Mouse (Mus musculus) c-Kit-negative CD71-positive TER-119-positive erythroid progenitor cells, embryonic 14.5 days (primary cell): Measurements from ENCODE around the gene Prdx4.
A peak's percentile ranks its signal among the peaks of the same experiment; 100 is the strongest.
"Not testable (repeated sequence)": the region's sequence is repeated elsewhere in the genome, so short reads cannot be mapped to it uniquely, and the experiment has no call there.

ENCODE experiments used
- DNase-seq: peaks from one replicate; pipeline ENCODE4 v3.0.0-alpha.2; 2013; ENCODE audit warnings: low read depth, low spot score

The Prdx4 gene

DNA sequence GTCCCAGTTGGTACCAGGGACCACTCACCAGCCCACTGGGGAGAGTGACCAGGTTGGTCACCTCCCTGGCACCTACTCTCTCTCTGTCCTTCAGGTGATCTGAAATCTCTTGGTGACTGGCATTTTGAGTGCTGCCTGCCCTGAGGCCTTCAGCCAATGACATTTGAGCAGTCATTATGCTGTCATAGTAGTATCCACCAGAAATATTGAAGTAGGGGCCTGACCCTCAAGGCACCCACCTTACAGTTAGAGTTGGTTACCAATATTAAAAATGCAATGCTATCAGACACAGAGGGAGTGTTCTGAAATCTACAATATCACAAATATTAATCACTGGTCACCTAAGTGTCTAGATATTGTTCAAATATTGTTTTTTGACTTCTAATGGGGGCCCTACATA is at the start of gene Prdx4:
Gene Prdx4, minus strand, starts transcription at position 101 of the 400 bp plus-strand sequence.
- no peak for DNase-seq

DNA sequence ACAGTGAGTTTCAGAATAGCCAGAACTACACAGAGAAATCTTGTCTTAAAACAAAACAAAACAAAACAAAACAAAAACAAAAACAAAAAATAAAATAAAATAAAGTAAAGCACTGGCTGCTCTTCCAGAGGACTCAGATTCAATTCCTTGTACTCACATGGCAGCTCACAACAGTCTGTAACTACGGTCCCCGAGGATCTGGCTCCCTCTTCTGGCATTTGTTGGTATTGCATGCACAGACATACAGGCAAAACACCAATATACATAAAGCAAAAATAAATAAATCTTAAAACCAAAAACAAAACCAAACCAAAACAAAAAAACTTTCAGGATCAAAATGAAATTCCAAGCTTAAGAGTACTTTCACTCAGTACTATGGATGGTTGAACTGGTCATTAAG is 36.0 kb upstream of the Prdx4 start:
- peak; percentile 11 for DNase-seq

GRCm38 (mm10) chrX:155375458-155375857 is 34.9 kb upstream of the Prdx4 start:
- no peak for DNase-seq

DNA sequence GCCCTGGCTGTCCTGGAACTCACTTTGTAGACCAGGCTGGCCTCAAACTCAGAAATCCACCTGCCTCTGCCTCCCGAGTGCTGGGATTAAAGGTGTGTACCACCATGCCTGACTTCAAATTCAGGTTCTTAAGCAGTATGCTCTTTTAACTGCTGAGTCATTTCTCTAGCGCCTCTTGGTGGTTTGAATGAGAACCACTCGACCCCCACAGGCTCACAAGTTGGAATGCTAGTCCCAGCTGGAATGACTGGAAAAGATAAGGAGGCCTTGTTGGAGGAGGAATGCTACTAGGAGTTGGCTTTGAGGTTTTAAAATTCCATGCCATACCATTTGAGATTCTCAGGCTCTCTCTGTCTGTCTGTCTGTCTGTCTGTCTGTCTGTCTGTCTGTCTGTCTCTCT is 29.6 kb upstream of the Prdx4 start:
- DNase-seq, result not testable (repeated sequence)

- DNase-seq, result no peak
Observed at GRCm38 (mm10) chrX:155365095-155365494, 24.5 kb upstream of the Prdx4 start.

GRCm38 (mm10) chrX:155346249-155346648 is 5.7 kb upstream of the Prdx4 start:
- DNase-seq, result no peak

GRCm38 (mm10) chrX:155337905-155338721 is 2.4 kb downstream of the Prdx4 start:
- DNase-seq, result peak; percentile 52

DNA sequence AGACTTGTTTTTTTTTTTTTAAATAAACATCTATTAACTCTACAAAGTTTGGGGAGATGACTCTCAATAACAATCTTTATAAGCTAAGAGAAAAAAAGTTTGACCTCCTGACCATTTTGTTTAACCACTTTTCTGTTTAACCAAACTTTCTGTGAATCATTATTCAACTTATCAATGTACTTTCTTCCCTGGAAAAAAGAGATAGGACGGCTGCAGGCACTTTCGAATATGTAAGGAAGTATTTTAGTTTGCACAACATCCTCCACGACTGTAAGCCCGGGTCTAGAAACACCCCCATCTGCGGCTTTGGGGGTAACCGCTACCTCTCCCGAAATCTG is 3.0 kb downstream of the Prdx4 start:
- no peak for DNase-seq

DNA sequence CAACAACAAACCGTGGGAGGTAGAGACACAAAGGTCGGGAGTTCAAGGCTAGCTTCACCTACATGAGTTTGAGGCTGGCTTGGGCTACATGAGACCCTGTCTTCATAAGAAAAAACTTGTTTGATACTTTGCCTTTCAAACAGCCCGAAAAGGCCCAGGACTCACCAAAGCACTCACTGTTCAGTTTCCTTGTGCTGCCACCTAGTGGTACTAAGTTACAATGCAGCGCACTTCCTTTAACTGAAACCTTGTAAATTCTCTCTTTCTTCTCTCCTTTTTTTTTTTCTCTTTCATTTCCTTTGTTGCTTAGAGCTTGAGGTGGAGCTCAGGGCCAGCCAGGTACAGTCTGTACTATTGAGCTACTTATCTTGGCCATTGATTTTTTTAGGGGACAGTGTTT is 22.5 kb downstream of the Prdx4 start:
- peak; percentile 15 for DNase-seq

GRCm38 (mm10) chrX:155306390-155306789 is 34.2 kb downstream of the Prdx4 start:
- no peak for DNase-seq

DNA sequence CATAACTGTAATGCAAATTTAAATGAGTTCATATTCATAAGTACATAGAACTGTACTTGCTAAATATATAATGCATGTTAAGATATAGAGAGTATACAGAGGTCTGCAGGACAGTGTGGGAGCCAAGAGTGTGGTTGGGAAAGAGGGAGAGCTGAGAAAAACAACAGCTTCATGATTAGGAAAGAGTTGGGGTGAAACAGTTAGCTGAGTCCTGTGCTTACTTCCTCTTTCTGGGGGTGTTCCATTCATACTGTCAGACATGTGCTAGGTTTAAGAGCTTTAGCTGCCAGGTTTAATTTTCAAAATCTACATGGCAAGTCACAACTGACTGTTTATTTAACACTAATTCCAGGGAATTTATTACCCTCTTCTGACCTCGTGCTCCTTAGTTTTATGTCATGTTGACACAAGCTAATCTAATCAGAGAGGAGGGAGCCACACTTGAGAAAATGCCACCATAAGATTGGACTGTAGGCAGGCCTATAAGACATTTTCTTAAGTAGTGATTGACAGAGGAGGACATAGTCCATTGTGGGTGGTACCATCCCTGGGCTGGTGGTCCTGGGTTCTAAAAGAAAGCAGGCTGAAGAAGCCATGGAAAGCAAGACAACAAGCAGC is 60.0 kb downstream of the Prdx4 start:
- no peak for DNase-seq

DNA sequence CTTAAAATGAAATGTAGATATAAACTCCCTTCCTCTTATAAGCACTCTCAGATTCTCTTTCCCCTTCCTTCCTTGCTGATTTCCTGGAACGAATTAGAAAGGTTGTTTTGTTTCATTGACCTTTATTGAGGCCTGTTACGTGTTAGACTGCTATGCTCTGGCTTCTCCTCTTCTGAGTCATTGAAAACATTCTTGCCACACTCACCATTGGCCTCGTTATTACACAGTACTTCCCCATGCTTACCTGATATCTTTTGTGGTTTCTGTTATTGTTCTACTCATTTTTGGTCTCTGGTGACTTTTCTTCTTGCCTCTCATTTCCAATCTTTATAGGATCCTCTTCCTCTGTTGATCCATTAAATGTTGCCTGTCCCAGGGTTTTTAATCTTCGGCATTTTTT is 62.1 kb downstream of the Prdx4 start:
- DNase-seq, result no peak
